Mouse (Mus musculus): ENCODE results near the gene Pank1. TPM values are rescaled to one million over a fixed set of nuclear protein-coding genes. Genes with fewer than 3 reads are reported as not detected.
A peak's percentile ranks its signal among the peaks of the same experiment; 100 is the strongest.

The Pank1 gene
- total RNA-seq, 2 experiments from 2014 or later = 3.3 to 7.7 TPM

DNA sequence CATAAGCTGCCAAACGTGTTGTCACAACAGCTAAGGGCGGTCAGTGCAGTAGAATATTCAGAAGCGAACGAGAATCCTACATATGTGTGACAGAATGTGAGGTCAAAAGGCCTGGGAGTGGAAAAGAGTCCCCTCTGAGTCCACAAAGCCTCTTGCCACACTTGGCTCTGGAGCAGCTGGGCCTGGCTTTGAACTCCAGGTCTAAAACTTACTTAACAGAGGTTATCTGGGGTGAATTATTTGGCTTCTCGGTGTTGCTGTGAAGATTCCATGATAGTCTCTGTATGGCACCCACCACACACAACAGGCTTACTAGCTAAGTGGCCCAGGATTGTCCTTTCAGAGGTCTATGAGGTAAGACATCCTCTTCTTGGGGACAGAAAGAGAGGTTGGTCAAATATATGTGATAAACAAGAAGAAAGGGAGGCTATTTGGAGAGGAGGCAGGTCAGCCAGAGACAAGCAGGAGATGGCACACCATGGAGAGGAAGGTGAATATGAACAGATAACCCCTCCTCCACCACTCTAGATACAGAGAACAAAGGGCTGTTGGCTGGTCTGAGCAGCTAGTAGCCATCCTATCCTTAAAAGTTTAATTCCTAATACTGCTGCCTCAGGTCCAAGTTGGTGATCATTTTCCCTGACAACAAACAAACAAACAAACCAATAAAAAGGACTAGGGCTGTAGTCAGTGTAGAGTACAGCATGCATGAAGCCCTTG is 51.2 kb downstream of the Pank1 start:
- ATAC-seq (ENCODE audit: poor library complexity, severe bottlenecking) = no peak

GRCm38 (mm10) chr19:34827444-34827843 is 51.8 kb downstream of the Pank1 start:
- ATAC-seq (ENCODE audit: poor library complexity, severe bottlenecking) = no peak

DNA sequence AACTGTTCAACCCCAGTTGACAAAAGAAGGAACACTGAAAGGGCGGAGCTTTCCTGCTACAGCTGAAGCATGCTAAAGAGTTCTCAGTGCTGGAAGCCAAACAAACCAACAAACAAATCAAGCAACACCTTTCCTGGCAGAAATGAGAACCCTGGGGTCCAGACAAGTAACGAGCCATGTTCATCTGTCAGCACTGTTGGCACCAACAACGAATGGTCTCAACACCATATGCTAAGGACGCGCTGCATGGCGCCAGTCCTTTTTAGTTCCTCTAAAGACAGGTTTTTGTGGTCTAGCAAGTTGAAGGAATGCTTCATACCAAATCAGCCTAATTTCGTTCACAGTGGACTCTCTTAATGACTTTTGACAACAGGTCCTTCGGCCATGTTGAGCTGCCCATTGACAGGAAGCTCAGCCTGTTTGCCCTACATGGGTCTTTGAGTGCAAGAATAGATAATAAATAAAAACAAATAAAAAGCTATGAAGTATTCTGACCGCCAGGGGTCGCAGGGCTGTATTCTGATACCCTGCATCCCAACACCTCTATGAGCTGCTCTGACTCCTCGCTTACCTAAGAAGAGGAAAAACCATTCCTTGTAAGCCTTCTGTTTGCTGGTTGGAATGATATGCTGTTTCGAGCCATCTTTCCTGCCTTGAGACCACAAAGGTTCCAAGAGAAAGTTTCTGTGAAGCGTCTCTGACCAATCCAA is 53.2 kb downstream of the Pank1 start:
- peak; percentile 90 for ATAC-seq (ENCODE audit: poor library complexity, severe bottlenecking)

- no peak for ATAC-seq (ENCODE audit: poor library complexity, severe bottlenecking)
Observed at GRCm38 (mm10) chr19:34819577-34820170, 59.6 kb downstream of the Pank1 start.

DNA sequence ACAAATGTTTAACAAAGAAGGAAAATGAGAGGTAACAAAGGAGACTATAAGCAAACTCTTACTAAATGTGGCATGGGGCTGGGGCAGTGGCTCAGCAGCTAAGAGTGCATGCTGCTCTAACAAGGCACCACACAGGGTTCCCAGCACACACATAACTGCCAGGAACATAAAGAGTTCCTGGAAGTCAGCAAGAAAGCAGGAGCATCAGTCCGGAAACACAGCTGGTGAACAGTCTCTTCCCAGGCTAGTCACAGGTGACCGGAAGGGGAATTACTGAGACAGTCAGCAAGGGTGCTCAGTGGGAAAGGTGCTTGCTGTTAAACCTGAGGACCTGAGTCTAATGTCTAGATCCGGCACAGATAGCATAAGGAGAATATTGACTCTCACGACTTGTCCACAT is 63.9 kb downstream of the Pank1 start:
- ATAC-seq (ENCODE audit: poor library complexity, severe bottlenecking) = no peak

GRCm38 (mm10) chr19:34814696-34815095 is 64.6 kb downstream of the Pank1 start:
- ATAC-seq (ENCODE audit: poor library complexity, severe bottlenecking) = no peak

DNA sequence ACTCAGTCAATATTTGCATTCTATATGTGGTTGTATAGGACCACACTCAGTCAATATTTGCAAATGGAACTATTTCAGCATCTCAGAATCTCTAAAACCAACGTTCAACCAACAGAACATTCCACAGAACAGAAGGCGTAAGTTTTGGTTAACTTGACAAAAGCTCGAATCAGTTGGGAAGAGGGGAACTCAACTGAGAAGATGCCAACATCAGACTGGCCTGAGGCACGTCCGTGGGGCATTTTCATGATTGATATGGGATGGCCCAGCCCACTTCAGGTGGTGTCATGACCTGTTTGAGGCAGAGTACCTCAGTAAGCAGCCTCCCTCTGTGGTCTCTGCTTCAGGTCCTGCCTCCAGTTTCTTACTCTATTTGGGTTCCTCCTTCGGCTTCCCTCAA is 65.3 kb downstream of the Pank1 start:
- no peak for ATAC-seq (ENCODE audit: poor library complexity, severe bottlenecking)

GRCm38 (mm10) chr19:34813533-34813932 is 65.7 kb downstream of the Pank1 start:
- no peak for ATAC-seq (ENCODE audit: poor library complexity, severe bottlenecking)

DNA sequence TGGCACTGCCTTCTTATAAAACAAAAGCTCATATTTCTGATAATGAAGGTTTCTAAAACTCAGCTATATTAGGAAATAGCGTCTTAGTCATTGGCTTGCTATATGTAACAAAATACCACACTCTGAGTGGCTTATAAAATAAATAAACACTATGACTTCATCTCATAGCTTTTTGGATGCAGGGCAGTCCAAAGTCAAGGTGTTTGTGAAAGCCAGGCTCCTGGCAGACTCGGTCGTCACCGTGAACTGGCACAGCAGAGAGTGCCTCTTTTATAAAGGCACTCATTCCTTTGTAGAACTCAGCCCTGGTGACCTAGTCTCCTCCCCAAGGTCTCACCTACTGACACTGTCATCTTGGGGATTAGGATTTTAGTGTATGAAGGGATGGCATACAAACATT is 66.5 kb downstream of the Pank1 start:
- ATAC-seq (ENCODE audit: poor library complexity, severe bottlenecking) = no peak

DNA sequence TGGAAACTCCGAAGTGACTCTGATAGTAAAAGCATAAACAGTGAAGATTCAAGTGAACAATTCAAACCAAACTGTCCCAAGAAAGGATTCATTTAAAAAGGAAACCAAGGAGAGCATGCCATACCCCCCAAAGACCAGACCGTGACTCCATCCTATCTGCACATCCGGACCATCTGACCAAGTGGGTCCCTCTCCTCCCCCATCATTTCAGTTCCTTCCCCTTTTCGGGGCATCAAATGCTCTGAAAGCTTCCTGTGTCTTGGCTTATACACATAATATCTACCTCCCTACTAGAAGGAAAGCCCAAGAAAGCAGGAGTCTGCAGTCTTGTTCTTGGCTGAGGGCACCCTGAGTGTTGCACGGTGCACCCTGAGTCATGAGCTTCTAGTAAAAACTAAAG is 72.1 kb downstream of the Pank1 start:
- ATAC-seq (ENCODE audit: poor library complexity, severe bottlenecking) = peak; percentile 71

- no peak for ATAC-seq (ENCODE audit: poor library complexity, severe bottlenecking)
Observed at GRCm38 (mm10) chr19:34805071-34805470, 74.2 kb downstream of the Pank1 start.

GRCm38 (mm10) chr19:34804531-34804930 is 74.7 kb downstream of the Pank1 start:
- no peak for ATAC-seq (ENCODE audit: poor library complexity, severe bottlenecking)

- no peak for ATAC-seq (ENCODE audit: poor library complexity, severe bottlenecking)
Observed at GRCm38 (mm10) chr19:34803396-34803795, 75.9 kb downstream of the Pank1 start.

- ATAC-seq (ENCODE audit: poor library complexity, severe bottlenecking) = peak; percentile 80
Observed at GRCm38 (mm10) chr19:34799644-34800267, 79.5 kb downstream of the Pank1 start.

- no peak for ATAC-seq (ENCODE audit: poor library complexity, severe bottlenecking)
Observed at GRCm38 (mm10) chr19:34796396-34796795, 82.9 kb downstream of the Pank1 start.

GRCm38 (mm10) chr19:34782491-34782890 is 96.8 kb downstream of the Pank1 start:
- ATAC-seq (ENCODE audit: poor library complexity, severe bottlenecking) = no peak

DNA sequence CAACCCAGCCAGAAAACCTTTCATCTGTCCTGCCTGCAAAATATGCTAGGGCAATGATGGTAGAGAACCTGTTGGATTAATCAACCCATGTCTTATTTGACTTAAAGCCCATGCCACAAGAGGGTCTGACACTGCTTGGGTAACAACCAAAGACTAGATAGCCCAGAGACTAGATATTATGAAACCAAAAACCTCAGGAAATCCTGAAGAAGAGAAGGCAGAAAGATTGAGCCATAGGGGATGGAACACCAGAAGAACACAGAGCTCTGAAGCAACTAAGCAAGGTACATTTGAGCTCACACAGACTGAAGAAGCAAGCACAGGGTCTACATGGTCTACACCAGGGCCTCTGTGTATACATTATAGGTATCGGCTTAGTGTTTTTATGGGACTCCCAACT is 100.3 kb downstream of the Pank1 start:
- ATAC-seq (ENCODE audit: poor library complexity, severe bottlenecking) = 0 out of 2 replicates have a peak, but pooled peaks have one; percentile 15

GRCm38 (mm10) chr19:34778098-34778497 is 101.2 kb downstream of the Pank1 start:
- no peak for ATAC-seq (ENCODE audit: poor library complexity, severe bottlenecking)

GRCm38 (mm10) chr19:34772775-34773174 is 106.5 kb downstream of the Pank1 start:
- ATAC-seq (ENCODE audit: poor library complexity, severe bottlenecking) = 0 out of 2 replicates have a peak, but pooled peaks have one; percentile 38

DNA sequence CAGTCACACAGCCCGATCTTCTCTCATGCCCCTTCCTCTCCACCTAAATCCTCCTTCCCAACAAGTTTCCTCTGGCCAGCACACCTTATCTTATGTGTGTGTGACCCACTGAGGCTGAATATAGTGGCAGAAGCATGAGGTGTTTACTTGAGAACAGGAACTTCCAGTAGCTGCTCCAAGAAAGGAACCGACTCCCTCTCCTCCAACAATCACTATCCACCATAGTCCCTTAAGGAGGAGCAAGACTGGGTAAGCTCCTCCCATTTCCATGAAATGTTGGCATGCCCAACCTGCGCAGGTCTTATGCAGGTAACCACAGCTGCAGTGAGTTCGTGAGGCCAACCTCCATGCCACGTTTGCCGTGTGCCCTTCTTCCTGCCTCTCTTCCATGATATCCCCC is 108.5 kb downstream of the Pank1 start:
- ATAC-seq (ENCODE audit: poor library complexity, severe bottlenecking) = no peak

DNA sequence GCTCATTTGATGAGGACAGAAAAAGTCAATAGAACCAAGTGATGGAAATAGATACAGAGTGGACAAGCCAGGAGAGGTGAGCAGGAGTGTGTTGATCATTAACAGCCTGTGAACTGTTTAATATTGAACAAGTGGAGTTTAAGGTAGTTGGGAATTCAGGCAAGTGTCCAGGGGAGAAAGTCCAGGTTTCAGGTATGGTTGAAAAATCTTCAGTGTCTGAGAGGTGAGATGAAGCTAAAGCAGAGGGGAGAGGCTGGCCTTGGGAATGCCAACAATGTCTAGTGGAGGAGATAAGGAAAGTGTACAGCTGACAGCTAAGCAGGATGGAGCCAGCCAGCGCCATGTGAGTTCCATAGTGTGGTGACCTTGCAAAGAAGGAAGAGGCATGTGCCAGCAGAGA is 120.5 kb downstream of the Pank1 start:
- ATAC-seq (ENCODE audit: poor library complexity, severe bottlenecking) = no peak
